Mouse (Mus musculus) MEL (cell line): ENCODE measurements around the gene Nfkbid.

ENCODE experiments used
- CTCF ChIP-seq, 3 experiments: IDR thresholded peaks in 2 of 3; conservative IDR thresholded peaks in 1 of 3; 2 replicates each; pipeline ENCODE4 v1.5.1; 2011 to 2012; ENCODE audit warnings: low read length in 3 of 3, low read depth in 2 of 3, mild to moderate bottlenecking in 2 of 3, improper control_type of control experiment in 1 of 3, inconsistent platforms in 1 of 3, mixed read lengths in 1 of 3, moderate library complexity in 1 of 3; ENCODE audit not compliant: control insufficient read depth in 1 of 3, insufficient read depth in 1 of 3, poor library complexity in 1 of 3, severe bottlenecking in 1 of 3
- POLR2A ChIP-seq, 2 experiments: IDR thresholded peaks; 2 replicates each; pipeline ENCODE4 v1.6.1; 2011 to 2012; ENCODE audit warnings: low read length in 2 of 2, mild to moderate bottlenecking in 2 of 2, control low read depth in 1 of 2, improper control_type of control experiment in 1 of 2, low read depth in 1 of 2, moderate library complexity in 1 of 2; ENCODE audit not compliant: control insufficient read depth in 1 of 2, insufficient read depth in 1 of 2, poor library complexity in 1 of 2
- TAL1 ChIP-seq: IDR thresholded peaks from 2 replicates; pipeline ENCODE4 v1.6.1; 2012; ENCODE audit warnings: mild to moderate bottlenecking, inconsistent platforms, low read length, moderate library complexity, mixed read lengths
- ZKSCAN1 ChIP-seq: IDR thresholded peaks from 2 replicates; pipeline ENCODE4 v1.6.1; 2012; ENCODE audit warnings: low read depth, mild to moderate bottlenecking, inconsistent platforms, low read length, improper control_type of control experiment, moderate library complexity
- ZMIZ1 ChIP-seq: IDR thresholded peaks from 2 replicates; pipeline ENCODE4 v1.6.1; 2012; ENCODE audit warnings: low read depth, mild to moderate bottlenecking, inconsistent platforms, low read length, improper control_type of control experiment, moderate library complexity

DNA sequence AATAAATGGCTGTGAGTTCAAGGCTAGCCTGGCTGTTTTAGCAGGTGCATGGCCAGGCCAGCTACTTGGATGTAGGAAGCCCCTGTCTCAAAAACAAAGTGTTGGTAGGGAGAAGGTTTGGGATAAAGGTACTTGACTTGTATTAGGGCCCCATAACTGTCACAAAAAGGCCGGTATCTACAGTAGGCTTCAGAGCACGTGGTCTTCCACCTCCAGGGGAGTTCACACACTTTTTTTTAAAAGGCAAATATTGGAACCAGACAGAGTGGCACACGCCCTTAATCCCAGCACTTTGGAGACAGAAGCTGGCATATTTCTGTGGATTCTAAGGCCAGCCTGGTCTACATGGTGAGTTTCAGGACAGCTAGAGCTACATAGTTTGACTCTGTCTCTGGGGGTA is 859 bp upstream of the Nfkbid start:
- TF ChIP-seq CTCF (IDR thresholded peaks at IDR 0.05 in 2 of 3, conservative IDR thresholded peaks at IDR 0.05 in 1 of 3; ENCODE audit: control insufficient read depth in 1 of 3, insufficient read depth in 1 of 3, low read depth in 2 of 3, low read length in 3 of 3, poor library complexity in 1 of 3, severe bottlenecking in 1 of 3), result no peak
- no peak for TF ChIP-seq POLR2A (IDR thresholded peaks at IDR 0.05; ENCODE audit: control insufficient read depth in 1 of 2, insufficient read depth in 1 of 2, low read depth in 1 of 2, low read length in 2 of 2, poor library complexity in 1 of 2)
- TF ChIP-seq TAL1, result no peak
- TF ChIP-seq ZMIZ1, result no peak
- TF ChIP-seq ZKSCAN1, result no peak
